Mouse (Mus musculus): ENCODE results near the gene Tmem246. TPM values are rescaled to one million over a fixed set of nuclear protein-coding genes. Genes with fewer than 3 reads are reported as not detected.

Gene Tmem246
- total RNA-seq, 2 experiments from 2014 or later = 76.8 to 80.3 TPM

DNA sequence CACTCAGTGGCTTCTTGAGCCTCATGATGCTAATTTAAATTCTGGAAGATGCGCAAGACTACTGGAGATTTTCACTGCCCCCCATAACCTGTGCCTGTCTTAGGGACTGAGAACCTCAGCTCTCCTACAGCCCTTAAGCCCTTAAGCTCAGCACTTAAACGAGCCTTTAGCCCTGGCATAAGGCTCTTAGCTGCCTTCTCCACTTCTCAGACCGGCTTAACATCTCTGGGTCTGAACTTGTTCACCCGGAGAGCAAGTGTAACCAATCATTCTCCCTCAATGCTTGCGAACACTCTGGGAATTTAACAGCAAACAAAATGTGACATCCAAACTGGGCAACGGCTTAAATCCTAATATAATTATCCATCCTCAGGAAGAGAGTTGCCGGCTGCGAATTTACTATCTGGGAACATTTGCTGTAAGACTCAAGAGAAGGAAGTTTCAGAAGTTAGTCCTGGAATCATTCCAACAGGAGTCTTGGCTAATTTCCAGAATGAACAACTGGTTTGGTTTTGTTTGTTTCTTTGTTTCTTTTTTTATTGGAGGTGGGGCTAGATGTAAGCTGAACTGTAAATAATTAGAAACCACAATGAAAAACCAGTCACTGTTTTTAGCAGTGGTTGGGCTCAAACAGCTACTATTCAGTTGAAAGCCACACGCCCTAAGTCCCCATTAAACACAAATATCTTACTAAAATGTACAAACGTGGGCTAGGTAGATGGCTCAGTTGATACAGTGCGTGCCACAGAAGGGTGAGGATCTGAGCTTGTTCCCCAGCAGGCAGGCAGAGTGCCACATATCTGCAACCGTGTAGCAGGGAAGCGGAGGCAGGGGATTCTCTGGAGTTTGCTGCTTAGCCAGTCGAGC, 13.5 kb downstream of the Tmem246 start:
- no peak for DNase-seq (ENCODE audit: low spot score in 2 of 2)

DNA sequence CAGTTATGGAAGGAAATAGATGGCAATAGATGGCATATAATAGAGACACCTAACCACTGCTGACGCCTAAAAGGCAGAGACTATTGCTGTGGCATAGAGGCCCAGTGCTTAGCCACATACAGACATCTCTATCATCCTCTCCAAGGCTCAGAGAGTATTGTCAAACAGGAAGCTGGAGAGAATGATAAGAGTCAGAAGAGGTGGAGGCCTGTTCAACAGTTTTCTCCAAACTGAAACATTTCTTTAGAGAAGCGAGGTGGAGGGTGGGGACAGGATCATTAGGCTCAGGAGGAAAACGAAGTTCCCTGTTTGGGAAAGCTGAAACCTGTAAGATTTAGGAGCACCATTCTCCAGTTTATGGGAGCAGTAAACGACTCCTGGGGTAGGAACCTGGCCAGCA, 16.4 kb downstream of the Tmem246 start:
- DNase-seq (ENCODE audit: low spot score in 2 of 2) = no peak

DNA sequence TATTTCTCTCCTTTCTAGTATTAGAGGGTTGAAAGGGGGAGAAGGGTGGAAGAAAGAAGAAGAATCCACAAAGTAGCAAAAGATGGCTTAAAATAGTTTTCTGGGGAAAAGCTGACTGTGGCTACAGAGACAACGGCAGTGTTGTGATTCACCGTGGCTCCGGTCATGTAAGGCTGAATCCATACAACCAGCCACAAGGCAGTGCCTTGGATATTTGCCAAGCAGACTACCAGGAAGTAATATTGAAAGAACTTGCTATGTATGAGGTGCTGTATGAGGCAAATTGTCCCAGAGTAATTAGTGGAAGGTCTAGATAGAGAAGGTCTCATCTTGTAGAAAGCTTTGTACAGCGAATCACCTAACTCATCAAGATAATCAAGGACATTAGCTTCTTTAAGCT, 25.5 kb downstream of the Tmem246 start:
- no peak for DNase-seq (ENCODE audit: low spot score in 2 of 2)

DNA sequence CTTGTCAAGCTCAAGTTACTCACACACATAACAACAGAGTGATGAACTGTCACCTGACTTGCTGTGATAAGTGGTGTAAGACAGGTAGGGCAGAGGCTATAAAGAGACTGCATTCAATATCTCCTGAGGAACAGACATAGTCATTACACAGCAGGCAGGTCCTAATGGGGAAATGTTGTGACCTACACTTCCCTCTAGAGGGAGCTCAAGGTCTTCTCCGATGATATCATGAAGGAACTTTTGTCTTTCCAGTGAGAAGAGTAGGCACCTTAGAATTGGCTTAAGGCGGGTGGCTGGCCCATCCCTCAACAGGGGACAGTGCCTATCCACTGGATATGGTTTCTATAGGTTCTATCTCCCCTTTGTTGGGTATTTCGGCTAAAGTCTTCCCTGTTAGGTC, 30.1 kb downstream of the Tmem246 start:
- DNase-seq (ENCODE audit: low spot score in 2 of 2) = peak; percentile 61

DNA sequence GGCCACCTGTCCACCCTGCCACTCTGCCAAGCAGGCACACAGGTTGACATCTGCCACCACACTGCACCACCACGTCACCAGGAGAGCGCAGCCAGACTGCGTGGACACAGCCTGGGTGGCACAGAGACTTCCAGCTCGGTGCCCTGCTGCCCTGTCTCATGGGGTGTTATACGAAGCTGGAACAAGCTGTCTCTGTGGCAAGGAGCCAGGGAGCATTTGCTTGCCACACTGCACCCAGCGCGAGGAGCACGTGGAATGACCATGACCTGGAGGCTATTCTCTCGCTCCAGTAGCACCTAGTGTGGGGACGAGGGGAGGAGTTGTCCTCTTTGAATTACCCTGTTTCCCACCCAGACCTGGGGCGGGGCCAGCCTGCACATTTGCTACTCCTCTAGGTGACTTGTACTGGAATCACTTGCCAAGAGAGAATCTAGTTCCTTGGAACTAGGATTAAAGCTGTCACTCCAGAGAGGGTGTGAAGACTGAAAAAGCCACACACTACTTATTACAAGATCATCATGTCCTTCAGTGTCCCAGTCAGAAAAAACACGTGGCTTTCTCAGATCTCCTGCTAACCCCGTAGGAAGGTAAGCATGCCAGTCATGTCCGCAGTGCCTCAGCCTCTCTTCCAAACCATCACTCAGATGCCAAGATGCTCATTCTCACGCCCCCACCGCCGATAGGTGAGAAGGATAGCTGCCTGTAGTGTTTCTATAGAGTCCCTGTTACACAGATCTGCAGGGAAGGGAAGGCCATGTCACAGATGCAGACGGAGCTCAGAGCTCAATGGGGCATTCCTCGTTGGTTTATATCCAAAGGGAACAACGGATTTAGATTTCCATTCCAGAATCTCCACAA, 37.5 kb downstream of the Tmem246 start:
- peak; percentile 37 to 38 for DNase-seq (ENCODE audit: low spot score in 2 of 2)

DNA sequence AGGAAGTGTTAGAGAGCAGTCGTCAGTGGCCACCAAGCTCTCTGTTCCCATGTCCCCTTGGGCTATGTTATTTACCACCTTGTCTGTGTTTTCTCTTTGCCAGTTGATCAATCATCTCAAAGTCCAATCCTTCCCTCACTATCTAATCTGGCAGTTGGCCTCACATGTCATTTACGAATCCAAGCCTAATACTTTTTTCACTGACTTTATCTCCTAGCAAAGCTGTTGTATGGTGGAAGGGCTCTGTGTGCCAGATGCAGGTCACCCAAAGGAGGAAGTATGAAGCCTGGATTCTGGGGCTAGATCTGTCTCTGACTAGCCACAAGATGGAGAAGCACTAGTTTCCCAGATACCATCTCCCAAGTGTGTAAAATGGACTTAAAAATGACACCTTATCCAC, 39.5 kb downstream of the Tmem246 start:
- DNase-seq (ENCODE audit: low spot score in 2 of 2) = no peak

DNA sequence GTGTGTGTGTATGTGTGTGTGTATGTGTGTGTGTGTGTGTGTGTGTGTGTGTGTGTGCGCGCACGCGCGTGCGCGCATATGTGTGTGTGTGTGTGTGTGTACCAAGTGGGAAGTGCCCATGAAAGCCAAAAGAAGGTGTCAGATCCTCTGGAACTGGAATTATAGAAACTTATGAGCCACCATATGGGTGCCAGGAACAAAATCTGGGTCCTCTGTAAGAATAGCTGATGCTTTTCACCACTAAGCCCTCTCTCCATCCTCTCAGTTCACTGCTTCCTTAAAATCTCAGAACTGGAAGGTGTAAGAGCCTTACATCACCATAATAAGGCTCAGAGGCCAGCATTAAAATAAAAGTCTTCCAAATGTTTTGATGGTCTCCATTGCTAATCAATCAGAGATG, 40.3 kb downstream of the Tmem246 start:
- DNase-seq (ENCODE audit: low spot score in 2 of 2) = no peak

DNA sequence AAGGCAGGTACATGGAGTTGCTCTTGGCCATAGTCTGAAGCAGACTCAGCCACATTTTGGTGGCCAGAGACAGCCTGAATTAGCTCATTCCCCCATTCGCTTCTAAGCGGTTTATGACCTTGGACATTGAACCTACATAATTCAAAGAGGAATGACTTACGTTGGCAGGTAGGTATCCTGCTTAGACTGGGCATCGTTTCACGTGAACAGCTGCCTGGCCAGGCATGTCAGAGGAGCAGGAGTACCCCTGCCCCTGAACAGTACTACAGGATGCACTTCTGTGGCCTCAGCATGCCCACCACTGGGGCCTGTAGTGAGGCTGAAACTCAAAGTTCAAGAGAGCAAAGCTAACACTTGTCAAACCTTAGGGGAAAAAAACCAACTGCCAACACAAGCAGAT, 44.3 kb downstream of the Tmem246 start:
- no peak for DNase-seq (ENCODE audit: low spot score in 2 of 2)

DNA sequence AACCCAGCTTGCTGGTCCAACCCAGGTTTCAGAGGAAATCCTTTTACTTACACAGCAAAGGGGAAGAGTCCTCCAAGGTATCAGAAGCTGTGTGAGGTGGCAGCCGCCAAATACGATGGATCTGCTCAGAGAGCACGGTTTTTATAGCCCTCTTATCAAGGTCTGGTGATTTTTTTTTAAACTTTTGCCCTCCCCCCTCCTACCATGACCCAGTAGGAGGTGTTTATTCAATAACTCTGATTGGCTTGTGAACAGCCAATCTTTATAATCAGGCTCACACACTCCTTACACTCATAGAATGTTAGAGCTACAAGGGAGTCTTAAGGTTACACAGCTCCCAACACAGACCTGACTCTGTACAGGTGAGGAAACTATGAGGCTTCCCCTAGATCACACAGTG, 48.3 kb downstream of the Tmem246 start, which contains the start of gene Aldob:
Gene Aldob (minus strand): TSS at position 164 of the 400 bp plus-strand sequence.
- DNase-seq (ENCODE audit: low spot score in 2 of 2) = no peak

DNA sequence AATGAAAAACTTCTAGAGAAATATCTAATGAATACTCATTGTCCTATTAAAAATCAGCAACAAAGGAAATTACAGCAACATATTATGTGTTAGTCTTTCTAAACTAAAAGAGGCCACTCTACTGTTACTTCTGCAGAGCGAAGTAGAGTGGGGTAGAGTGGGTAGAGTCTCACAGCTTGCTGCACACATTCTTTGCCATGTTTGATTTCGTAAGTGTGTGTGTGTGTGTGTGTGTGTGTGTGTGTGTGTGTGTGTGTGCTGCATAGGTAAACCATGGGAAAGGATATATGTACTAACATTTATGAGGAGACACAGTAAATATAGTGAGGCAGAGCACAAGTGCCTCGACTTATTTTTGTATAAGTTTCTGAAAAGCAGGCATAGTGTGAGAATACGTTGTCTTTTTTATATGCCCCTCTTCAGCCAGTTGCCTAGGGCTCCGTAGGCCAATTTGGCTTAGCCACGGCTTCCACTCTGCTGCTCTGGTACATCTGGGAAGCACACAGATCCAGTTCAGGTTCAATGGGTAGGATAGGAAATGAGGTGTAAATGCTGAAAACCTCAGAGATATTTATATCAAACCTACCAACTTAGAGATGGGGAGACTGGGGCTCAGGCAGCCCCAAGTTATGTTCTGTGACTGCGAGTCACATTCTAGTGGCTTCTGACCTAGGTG, 50.0 kb downstream of the Tmem246 start:
- no peak for DNase-seq (ENCODE audit: low spot score in 2 of 2)

DNA sequence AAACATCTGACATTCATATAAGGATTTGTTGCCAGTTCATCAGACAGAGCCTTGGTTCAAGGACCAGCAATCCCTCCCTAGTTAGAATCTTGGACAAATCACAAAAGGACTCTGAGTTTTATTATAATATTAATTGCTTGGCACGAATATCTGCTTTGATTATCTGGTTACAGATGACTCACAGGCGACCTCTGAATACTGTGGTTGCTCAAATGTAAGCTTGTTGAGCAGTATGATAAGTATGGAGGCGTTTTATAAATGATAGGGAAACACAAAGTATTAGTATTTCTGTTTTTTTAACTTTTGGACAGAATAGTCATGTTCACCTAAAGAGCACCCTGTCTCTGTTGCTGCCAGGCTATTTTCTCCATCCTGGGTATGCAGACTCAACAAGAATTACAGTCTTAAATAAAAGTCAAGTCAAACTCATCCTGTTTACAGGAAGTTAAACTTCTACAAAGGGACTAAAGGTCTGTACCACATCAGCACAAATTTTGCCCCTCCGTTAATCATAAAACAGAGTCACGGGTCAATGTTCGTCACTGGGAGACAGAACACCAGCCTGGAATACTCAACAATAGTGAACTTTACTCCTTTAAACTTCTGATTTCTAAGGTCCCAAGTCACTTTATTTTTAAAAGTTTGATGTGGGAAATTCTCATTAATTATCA, 50.7 kb downstream of the Tmem246 start:
- no peak for DNase-seq (ENCODE audit: low spot score in 2 of 2)

DNA sequence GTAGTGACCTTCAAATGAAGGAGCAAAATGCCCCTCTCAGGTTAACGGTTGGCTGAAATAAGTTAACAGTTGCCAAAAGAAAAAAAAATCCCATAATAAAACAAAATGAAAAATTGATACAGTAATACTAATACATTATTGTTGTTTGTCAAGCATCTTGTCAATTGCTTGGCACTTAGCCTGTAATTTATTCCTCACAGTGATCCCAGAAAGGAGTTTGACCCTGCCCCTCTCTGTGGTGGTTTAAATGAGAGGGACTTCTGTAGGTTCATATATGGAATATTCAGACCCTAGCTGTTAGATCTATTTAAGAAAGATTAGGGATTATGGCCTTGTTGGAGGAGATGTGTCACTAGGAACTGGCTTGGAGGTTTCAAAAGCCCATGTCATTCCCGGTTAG, 51.6 kb downstream of the Tmem246 start:
- DNase-seq (ENCODE audit: low spot score in 2 of 2) = no peak

DNA sequence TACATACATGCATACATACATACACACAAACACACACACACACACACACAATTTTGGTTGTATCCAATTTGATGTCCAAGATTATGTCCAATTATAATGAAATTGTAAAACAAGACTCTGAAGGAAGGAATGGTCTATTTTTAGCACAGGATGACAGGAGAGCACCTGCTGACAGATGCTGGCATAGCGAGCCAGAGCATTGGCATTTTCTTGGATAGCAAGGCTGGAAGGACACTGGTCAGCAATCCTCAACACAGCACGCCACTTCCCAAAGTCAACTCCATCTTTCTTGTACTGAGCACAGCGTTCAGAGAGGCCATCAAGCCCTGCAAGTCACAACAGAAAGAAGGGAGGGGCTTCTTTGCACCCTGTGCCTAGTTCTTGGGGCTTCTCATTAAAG, 56.7 kb downstream of the Tmem246 start:
- no peak for DNase-seq (ENCODE audit: low spot score in 2 of 2)

DNA sequence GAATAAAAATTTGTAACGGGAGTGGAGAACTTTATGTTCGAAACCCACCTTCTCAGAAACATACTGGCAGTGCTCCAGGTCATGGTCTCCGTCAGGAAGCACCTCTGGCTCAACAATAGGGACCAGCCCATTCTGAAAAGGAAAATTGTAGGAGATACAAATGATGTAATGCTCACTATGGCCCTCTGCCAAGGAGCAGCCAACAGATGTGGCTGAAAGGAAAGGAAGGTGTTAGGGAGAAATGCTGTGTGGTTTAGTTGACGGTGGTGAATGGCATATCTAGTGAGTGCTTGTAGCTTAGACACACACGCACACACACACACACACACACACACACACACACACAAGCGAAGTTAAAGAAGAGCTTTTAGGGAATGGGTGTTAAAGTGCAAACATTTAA, 58.0 kb downstream of the Tmem246 start:
- no peak for DNase-seq (ENCODE audit: low spot score in 2 of 2)

DNA sequence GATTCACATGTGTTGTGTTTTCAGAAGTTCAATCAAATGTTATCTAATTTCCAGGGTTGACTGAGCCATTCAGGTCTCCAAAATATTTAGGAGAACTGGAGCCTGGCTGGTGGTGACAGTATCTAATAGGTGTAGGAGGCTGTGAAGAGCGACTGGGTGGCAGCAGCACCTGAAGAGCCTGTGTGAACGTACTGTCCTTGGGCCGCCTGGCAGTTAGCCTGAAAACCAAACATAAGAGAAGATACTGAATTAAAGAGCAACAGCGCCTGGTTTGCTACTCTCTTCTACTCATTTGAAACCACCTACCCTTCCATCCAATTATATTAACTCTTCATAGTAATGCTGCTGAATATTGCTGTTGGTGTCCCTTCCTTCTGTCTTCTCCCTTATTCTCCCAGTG, 61.0 kb downstream of the Tmem246 start:
- no peak for DNase-seq (ENCODE audit: low spot score in 2 of 2)

DNA sequence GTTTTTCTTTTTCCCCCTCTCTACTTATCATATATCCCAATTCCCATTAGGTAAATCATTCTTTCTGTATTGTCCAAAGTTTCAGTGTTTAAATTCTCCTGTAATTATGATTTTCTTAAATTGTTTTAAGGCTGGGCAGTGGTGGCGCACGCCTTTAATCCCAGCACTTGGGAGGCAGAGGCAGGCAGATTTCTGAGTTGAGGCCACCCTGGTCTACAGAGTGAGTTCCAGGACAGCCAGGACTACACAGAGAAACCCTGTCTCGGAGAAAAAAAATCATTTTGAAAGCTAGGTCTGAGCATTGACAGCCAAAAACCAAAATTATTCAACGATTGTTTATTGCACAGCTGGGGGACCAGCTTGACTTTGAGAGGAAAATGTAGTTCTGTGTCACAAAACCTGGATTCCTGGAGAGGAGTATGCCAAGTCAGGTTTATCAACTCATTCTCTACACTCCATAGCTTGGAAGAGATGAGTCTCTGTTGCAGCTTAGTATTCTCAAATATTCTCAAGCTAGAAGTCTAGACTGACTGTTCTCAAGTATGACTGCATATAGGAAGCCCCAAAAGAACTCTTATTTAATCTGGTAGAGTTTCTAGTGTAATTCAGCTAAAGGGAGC, 61.9 kb downstream of the Tmem246 start:
- no peak for DNase-seq (ENCODE audit: low spot score in 2 of 2)

DNA sequence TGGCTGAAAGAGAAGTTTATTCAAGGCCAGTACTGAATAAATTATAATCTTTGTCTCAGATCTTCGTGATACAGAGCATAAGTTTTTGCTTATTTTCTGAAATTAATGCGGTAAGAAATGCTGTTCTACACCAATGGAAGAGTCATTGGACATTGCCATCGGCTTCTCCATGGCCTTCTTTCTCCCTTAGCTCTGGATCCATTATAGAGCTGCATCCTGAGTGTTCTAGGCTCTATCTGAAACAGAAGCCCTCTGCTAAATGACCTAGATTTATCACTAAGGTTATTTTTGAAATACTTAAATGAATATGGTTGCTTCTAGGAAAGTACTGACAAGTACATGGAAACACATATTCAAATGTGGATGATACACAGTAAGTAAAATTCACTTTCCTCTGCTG, 62.6 kb downstream of the Tmem246 start:
- no peak for DNase-seq (ENCODE audit: low spot score in 2 of 2)

Data from layer of hippocampus, postnatal 10 days (tissue).